Mouse (Mus musculus): Measurements from ENCODE around the gene Rmnd5b. TPM values are rescaled to one million over a fixed set of nuclear protein-coding genes. Genes with fewer than 3 reads are reported as not detected.

Rmnd5b gene
- 26.9 and 32.8 TPM in 2 replicates for polyA plus RNA-seq (2015; fragmentation: Nextera tagmentation; extraction: Ambion mirVana)

DNA sequence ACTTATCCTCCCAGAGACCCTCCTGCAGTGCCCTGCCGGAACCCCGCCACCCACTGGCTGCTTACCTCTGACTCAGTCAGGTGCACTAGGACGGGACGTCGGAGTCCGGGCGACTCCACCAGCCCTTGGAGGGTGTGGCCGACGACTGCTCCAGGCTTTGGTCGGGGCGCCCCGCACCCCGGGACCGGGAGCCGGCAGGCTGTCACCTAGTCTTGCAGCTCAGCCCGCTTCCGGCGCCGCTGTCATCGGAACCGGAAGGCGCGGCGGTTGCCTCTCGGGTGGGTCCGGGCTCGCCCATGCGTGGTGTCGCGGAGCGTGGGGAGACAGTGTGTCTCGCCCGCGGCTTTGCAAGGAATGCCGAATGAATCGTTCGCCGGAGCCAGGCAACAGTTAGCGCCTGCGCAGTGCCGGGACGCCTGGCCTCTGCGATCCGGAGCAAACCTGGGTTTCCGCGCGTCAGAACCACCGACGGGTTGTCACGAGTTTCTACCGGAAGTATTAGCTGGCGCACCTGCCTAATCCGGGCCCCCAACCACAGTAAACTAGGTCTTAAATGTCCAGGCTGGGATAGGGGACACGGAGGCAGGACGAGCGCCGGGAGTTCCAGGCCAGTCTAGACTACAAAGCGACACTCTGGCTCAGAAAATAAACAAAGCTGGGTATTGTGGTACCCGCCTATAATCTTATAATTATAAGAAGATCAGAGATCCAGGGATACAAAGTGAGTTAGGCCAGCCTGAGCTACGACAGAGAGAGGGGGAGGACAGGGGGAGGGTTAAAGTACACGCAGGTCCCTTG lies at the start of gene Rmnd5b:
TSS of gene Rmnd5b (minus strand) at position 372 of the 798 bp plus-strand sequence.

GRCm38 (mm10) chr11:51650691-51651515 lies 15.2 kb upstream of the Rmnd5b start, which contains the start of the genes N4bp3 and D930048N14Rik:
TSS of gene N4bp3 (minus strand) at chr11:51650842.
TSS of gene D930048N14Rik (plus strand) at chr11:51650954.

DNA sequence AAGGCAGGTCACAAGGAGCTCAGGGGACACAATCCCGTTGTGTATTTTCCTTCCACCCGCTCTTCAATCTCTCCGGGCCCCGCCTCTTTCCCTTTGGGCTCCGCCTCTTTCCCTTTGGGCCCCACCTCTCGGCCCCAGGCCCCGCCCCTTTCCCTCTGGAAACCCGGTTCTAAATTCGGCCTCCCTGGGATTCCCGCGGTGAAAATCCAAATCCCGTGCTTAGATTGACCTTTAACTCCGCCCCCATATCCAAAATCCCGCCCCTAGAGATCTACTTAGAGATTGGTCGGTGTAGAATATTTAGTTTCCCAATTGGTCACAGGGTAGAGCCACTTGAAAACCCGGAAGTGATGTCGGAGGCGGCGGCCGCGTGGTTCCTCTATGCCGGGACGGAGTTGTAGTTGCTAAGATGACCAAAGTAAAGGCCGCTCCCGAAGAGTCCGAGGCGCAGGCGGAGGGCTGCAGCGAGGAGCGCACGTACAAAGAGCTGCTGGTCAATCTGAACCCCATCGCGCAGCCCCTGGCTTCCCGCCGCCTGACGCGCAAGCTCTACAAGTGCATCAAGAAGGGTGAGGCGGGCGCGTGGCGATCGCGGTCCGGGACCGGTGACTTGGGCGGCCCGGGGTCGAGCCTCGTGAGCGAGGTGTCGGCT lies 16.2 kb downstream of the Rmnd5b start, which contains the start of gene Nhp2:
TSS of gene Nhp2 (plus strand) at position 327 of the 652 bp plus-strand sequence.

DNA sequence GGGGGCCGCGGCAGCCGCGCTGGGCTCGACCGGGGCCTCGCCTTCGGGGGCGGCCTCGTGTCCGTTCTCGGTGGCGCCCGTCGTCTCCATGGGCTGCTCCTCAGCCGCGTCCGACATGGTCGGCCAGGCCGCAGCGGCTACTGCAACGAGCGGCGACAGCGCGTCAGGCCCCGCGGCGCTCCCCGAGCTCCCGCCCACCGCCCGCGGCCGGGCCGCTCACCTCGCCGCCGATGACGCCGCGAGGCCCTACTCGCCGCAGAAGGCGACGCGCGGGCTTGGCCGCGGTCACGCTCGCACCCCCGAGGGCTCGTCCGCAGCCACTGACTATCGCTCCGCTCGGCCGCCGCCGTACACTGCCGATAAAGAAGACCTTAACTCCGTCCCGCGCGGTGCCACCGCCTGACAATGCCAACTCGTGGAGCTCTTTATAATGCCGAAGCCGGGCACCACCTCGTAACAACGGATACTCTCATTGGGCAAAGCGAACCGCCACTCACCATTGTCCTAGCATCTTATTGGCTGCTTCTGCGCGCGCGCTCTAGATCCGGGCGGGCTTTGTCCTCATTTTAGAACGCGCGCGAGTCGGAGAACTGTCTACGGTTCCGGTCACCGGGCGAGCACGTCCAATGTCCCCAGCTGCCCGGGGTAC lies 29.1 kb downstream of the Rmnd5b start, which contains the start of gene Hnrnpab:
TSS of gene Hnrnpab (minus strand) at position 401 of the 649 bp plus-strand sequence.

GRCm38 (mm10) chr11:51584431-51585248 lies 51.1 kb downstream of the Rmnd5b start, which contains the start of gene Phykpl:
TSS of gene Phykpl (plus strand) at chr11:51584757.

Other genes with a start within 250 kb of the Rmnd5b start
- 17.2 and 18.7 TPM in 2 replicates for gene Phykpl, start 51.1 kb downstream of the Rmnd5b start, polyA plus RNA-seq (2015; fragmentation: Nextera tagmentation; extraction: Ambion mirVana)
- 231 and 252 TPM in 2 replicates for gene Hnrnpab, start 29.0 kb downstream of the Rmnd5b start, polyA plus RNA-seq (2015; fragmentation: Nextera tagmentation; extraction: Ambion mirVana)
- 160 and 164 TPM in 2 replicates for gene Nhp2, start 16.2 kb downstream of the Rmnd5b start, polyA plus RNA-seq (2015; fragmentation: Nextera tagmentation; extraction: Ambion mirVana)
- gene N4bp3, start 14.9 kb upstream of the Rmnd5b start, polyA plus RNA-seq (2015; fragmentation: Nextera tagmentation; extraction: Ambion mirVana), result 6.7 and 9.3 TPM in 2 replicates
- 0.41 and 0.62 TPM in 2 replicates for gene D930048N14Rik, start 15.1 kb upstream of the Rmnd5b start, polyA plus RNA-seq (2015; fragmentation: Nextera tagmentation; extraction: Ambion mirVana)
- 47.6 and 49.1 TPM in 2 replicates for gene 0610009B22Rik, start 53.0 kb upstream of the Rmnd5b start, polyA plus RNA-seq (2015; fragmentation: Nextera tagmentation; extraction: Ambion mirVana)
- 6.8 TPM in 2 replicates for gene Sec24a, start 127.7 kb upstream of the Rmnd5b start, polyA plus RNA-seq (2015; fragmentation: Nextera tagmentation; extraction: Ambion mirVana)
- 67.8 and 71.2 TPM in 2 replicates for gene Sar1b, start 127.8 kb upstream of the Rmnd5b start, polyA plus RNA-seq (2015; fragmentation: Nextera tagmentation; extraction: Ambion mirVana)
- 2.9 and 3.4 TPM in 2 replicates for gene Jade2, start 221.8 kb upstream of the Rmnd5b start, polyA plus RNA-seq (2015; fragmentation: Nextera tagmentation; extraction: Ambion mirVana)

Data from spleen, postnatal 0 days (tissue).